13 mouse cellular contexts compared by ENCODE assay signal in the genomic region with DNA sequence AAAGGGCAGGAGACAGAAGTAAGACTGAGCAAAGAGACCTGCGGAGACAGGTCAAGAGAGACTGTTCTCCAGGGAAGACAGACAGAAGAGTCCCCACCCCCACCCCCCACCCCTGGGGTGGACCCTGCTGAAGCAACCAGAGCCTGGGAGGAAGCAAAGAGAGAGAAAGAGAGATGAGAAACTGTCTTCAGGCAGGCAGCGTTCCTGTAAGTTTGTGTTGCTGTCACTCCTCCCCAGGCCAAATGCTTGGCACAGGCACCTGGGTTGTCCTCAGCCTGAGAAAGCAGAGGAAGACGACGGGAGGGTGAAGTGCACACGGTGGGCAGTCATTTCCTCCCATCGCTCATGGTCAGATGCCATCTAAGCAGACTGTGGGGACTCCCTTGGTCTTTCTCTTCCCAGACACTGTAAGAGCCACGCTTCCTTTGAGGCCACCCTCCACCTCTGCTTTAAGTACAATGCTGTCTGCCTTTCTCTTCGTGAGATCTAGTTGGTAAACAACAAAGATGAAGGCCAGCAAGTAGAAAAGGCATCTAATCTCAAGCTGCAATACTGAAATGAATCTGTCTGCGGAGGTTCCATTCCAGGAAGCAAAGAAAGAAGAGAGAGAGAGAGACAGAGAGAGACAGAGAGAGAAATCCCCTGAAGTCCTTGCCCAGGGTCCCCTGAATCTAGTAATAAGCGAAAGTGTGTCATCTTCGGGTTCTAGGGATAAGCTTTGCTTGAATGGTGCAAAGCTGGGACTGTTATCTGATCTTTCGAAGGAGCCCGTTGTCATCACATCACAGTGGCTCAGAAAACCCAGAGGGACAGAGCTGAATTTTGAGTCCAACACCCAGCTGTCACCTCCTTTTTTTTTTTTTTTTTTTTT. TPM values are rescaled to one million over a fixed set of nuclear protein-coding genes. Genes with fewer than 3 reads are reported as not detected.
DNase-seq lines count a peak whose midpoint lies in the region; ATAC-seq lines count a peak whose summit lies in the region.
"Had no signal": no experiment of that assay in that cellular context is flagged by ENCODE, and none has a peak within 500 bp of the region (broad histone marks: within the 10 kb centered on the region; RNA-seq: fewer than 3 reads in every experiment).

No protein-coding gene starts in this region.

- H3K9ac ChIP-seq in intestine, embryonic 14.5 days (ENCODE audit: low read length), result no peak overlapping the region
- no peak overlapping the region for H3K9ac ChIP-seq in intestine, embryonic 15.5 days
- no peak overlapping the region for H3K9ac ChIP-seq in kidney, embryonic 15.5 days
- H3K9ac ChIP-seq: liver, embryonic 15.5 days had no signal

- peak; percentile 26 for DNase-seq in adrenal gland, adult 2 months
- no peak for DNase-seq in adrenal gland, adult 8-10 months
- peak; percentile 10 for DNase-seq in intestine, embryonic 14.5 days (ENCODE audit: low spot score)
- peak; percentile 89 for DNase-seq in induced T-regulatory cell, adult 2 months (ENCODE audit: low read depth)
- peak; percentile 33 to 43 for DNase-seq in thymus, postnatal 10 days (ENCODE audit: low spot score in 2 of 2)
- DNase-seq in neural tube, embryonic 10.5 days (ENCODE audit: extremely low spot score, low spot score), result no peak
- DNase-seq: cerebellum, adult 18-20 months; kidney, adult 2 months; right cerebral cortex, postnatal 4 days had no signal

- H3K4me2 ChIP-seq in intestine, embryonic 14.5 days (ENCODE audit: low read length), result no peak overlapping the region
- no peak overlapping the region for H3K4me2 ChIP-seq in intestine, embryonic 15.5 days (replicated peaks)
- H3K4me2 ChIP-seq in kidney, embryonic 15.5 days, result no peak overlapping the region
- H3K4me2 ChIP-seq: liver, embryonic 15.5 days had no signal

- 62% methylated on average over 13 of the region's 13 CpGs for WGBS in intestine, embryonic 14.5 days
- WGBS in intestine, embryonic 15.5 days, result 62% methylated on average over 13 of the region's 13 CpGs
- WGBS in kidney, embryonic 15.5 days, result 66% methylated on average over 13 of the region's 13 CpGs

- H3K9me3 ChIP-seq in intestine, embryonic 14.5 days (ENCODE audit: control insufficient read depth, low read length), result no peaks in the 10 kb centered on the region
- no peaks in the 10 kb centered on the region for H3K9me3 ChIP-seq in intestine, embryonic 15.5 days
- H3K9me3 ChIP-seq in kidney, embryonic 15.5 days (replicated peaks), result no peaks in the 10 kb centered on the region
- H3K9me3 ChIP-seq: liver, embryonic 15.5 days had no signal

- peaks cover 6% of the 10 kb centered on the region; the same call in 1 of the 2 replicates for H3K4me1 ChIP-seq in intestine, embryonic 14.5 days (replicated peaks; ENCODE audit: control insufficient read depth, insufficient read depth, low read length)
- H3K4me1 ChIP-seq in intestine, embryonic 15.5 days (replicated peaks), result 0 out of 2 replicates have a peak, but pooled peaks cover 3% of the 10 kb centered on the region
- no peaks in the 10 kb centered on the region for H3K4me1 ChIP-seq in kidney, embryonic 15.5 days

- no peak overlapping the region for H3K27ac ChIP-seq in intestine, embryonic 14.5 days (ENCODE audit: low read depth)
- H3K27ac ChIP-seq in intestine, embryonic 15.5 days, result no peak overlapping the region; the same call in 1 of the 2 replicates
- H3K27ac ChIP-seq in kidney, embryonic 15.5 days, result no peak overlapping the region
- H3K27ac ChIP-seq: liver, embryonic 15.5 days; stomach, postnatal 0 days had no signal

- no peaks in the 10 kb centered on the region for H3K36me3 ChIP-seq in intestine, embryonic 14.5 days (ENCODE audit: control insufficient read depth, insufficient read depth, low read length)
- no peaks in the 10 kb centered on the region for H3K36me3 ChIP-seq in intestine, embryonic 15.5 days
- no peaks in the 10 kb centered on the region for H3K36me3 ChIP-seq in kidney, embryonic 15.5 days
- H3K36me3 ChIP-seq: liver, embryonic 15.5 days had no signal

- no peaks in the 10 kb centered on the region for H3K27me3 ChIP-seq in intestine, embryonic 14.5 days (replicated peaks; ENCODE audit: control insufficient read depth, insufficient read depth, low read length)
- no peaks in the 10 kb centered on the region for H3K27me3 ChIP-seq in intestine, embryonic 15.5 days (replicated peaks)
- H3K27me3 ChIP-seq in kidney, embryonic 15.5 days, result no peaks in the 10 kb centered on the region
- H3K27me3 ChIP-seq: liver, embryonic 15.5 days had no signal

- no peak for ATAC-seq in intestine, embryonic 14.5 days (replicated peaks; ENCODE audit: low FRiP score, low TSS enrichment, low read depth)
- ATAC-seq in intestine, embryonic 15.5 days, result no peak
- ATAC-seq in kidney, embryonic 15.5 days (replicated peaks; ENCODE audit: low FRiP score), result no peak

- no peak overlapping the region for H3K4me3 ChIP-seq in intestine, embryonic 14.5 days (ENCODE audit: low read depth, low read length)
- H3K4me3 ChIP-seq in intestine, embryonic 15.5 days (replicated peaks), result no peak overlapping the region
- no peak overlapping the region for H3K4me3 ChIP-seq in kidney, embryonic 15.5 days (replicated peaks)
- H3K4me3 ChIP-seq: liver, embryonic 15.5 days had no signal

RNA-seq across cellular contexts. Expression of a gene that starts 37.4 kb away (rescaled TPM):
- 100 to 1,000 TPM; 339 to 355 TPM for total RNA-seq in adrenal gland, adult 2 months (2021)
- polyA plus RNA-seq in adrenal gland, adult 2 months (2012; rRNA removed), result 27.8 and 44.4 TPM in 2 replicates
- total RNA-seq in adrenal gland, adult 8-10 months (2022), result 100 to 1,000 TPM; 297 to 404 (median 379) TPM
- polyA plus RNA-seq in intestine, embryonic 14.5 days (2014; fragmentation: Nextera tagmentation; extraction: Ambion mirVana), result 46.2 and 46.5 TPM in 2 replicates
- polyA plus RNA-seq in intestine, embryonic 15.5 days (2015; fragmentation: Nextera tagmentation; extraction: Ambion mirVana), result 31.9 and 37.8 TPM in 2 replicates
- 35.4 and 40.4 TPM in 2 replicates for polyA plus RNA-seq in kidney, embryonic 15.5 days (2015; fragmentation: Nextera tagmentation; extraction: Ambion mirVana)

Comparison
In these comparisons a context has a peak if more than half of its experiments do, and no peak if none do; other contexts are left out.
1. DNase-seq: peak in adrenal gland, adult 2 months (single experiment), intestine, embryonic 14.5 days (single experiment), induced T-regulatory cell, adult 2 months (single experiment) and thymus, postnatal 10 days (2 of 2); none in adrenal gland, adult 8-10 months (single experiment) and neural tube, embryonic 10.5 days (single experiment).